Mouse (Mus musculus) kidney, adult 2 months (tissue): ENCODE results near the gene Hist2h3c1. TPM values are rescaled to one million over a fixed set of nuclear protein-coding genes. Genes with fewer than 3 reads are reported as not detected.
"Not testable (repeated sequence)": the region's sequence is repeated elsewhere in the genome, so short reads cannot be mapped to it uniquely, and the experiment has no call there.

Experiments used
- DNase-seq: peaks from one replicate; pipeline ENCODE4 v3.0.0; 2021
- H3K27ac ChIP-seq: fragments of 200-500 bp; 2 replicates; pipeline ENCODE4 v1.5.1; 2012; ENCODE audit warnings: low read depth, low read length, control low read depth, inconsistent platforms; ENCODE audit not compliant: insufficient read depth
- H3K27me3 ChIP-seq: fragments of 200-500 bp; replicated peaks from 2 replicates; pipeline ENCODE4 v1.6.1; 2012; ENCODE audit warnings: mild to moderate bottlenecking, moderate library complexity, low read length, inconsistent platforms; ENCODE audit not compliant: control insufficient read depth, insufficient read depth
- H3K36me3 ChIP-seq: fragments of 200-500 bp; 2 replicates; pipeline ENCODE4 v1.6.1; 2012; ENCODE audit warnings: mild to moderate bottlenecking, moderate library complexity, low read length, inconsistent platforms; ENCODE audit not compliant: control insufficient read depth, insufficient read depth
- H3K4me1 ChIP-seq: fragments of 200-500 bp; 2 replicates; pipeline ENCODE4 v1.6.1; 2011; ENCODE audit warnings: low read length; ENCODE audit not compliant: control insufficient read depth, insufficient read depth
- H3K4me3 ChIP-seq: fragments of 200-500 bp; 2 replicates; pipeline ENCODE4 v1.5.1; 2011; ENCODE audit warnings: mild to moderate bottlenecking, low read depth, low read length, control low read depth; ENCODE audit not compliant: insufficient read depth
- CTCF ChIP-seq: fragments of 200-500 bp; conservative IDR thresholded peaks from 2 replicates; pipeline ENCODE4 v1.5.1; 2011; ENCODE audit warnings: low read depth, mild to moderate bottlenecking, control low read depth, low read length, moderate library complexity, mixed read lengths; ENCODE audit not compliant: insufficient read depth, insufficient read length
- POLR2A ChIP-seq: fragments of 200-500 bp; IDR thresholded peaks from one replicate; pipeline ENCODE4 v1.6.1; 2011; ENCODE audit warnings: low read depth, low read length, control low read depth
- WGBS: fragments of 180-500 bp; shearing (Covaris S2); methylation state at CpG from one replicate; pipeline ENCODE4 v1.1.7; 2018; 5-methylcytosine and 5-hydroxymethylcytosine counted together
- polyA plus RNA-seq: library from polyadenylated mRNA; depleted of rRNA; stranded (reverse); fragments of >200 nt; gene quantifications from 2 replicates; pipeline ENCODE4 v1.2.3, GENCODE M21; 2012; rRNA removed

The Hist2h3c1 gene
- polyA plus RNA-seq, 1 experiment, result not detected

- no peak for DNase-seq
- WGBS, result 64% methylated on average over 6 of the region's 6 CpGs
- Histone ChIP-seq H3K4me3 (no peak overlapping the region), H3K4me1 (0 out of 2 replicates have a peak, but pooled peaks cover 3% of the 10 kb centered on the region), H3K27ac (no peak overlapping the region), H3K36me3 (no peaks in the 10 kb centered on the region), H3K27me3 (no peaks in the 10 kb centered on the region)
- TF ChIP-seq CTCF, result no peak
- TF ChIP-seq POLR2A, result no peak
Measured at GRCm38 (mm10) chr3:96280660-96281059, 34.2 kb downstream of the Hist2h3c1 start.

DNA sequence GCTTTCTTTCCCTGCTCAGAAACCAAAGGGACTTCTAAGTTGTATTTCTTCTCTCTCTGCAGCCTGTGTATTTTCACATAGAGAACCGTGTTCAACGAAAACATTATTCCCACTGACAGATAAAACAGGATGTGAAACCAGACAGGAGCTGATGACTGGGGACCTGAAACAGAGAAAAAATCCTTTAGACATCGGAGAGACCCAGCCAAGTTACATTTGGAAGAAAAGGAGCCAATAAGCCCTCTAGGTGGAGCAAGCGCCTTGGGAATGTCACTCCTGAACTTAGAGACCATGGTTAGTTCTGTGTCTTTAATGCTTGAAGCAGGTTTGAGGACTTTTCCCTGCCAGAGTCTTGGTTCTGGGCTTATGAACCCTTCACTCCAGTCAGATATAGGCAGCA is 38.0 kb downstream of the Hist2h3c1 start:
- peak; percentile 41 for DNase-seq
- no peak overlapping the region for H3K4me3 ChIP-seq
- no peaks in the 10 kb centered on the region for H3K36me3 ChIP-seq
- H3K27me3 ChIP-seq, result no peaks in the 10 kb centered on the region
- H3K4me1 ChIP-seq, result no peaks in the 10 kb centered on the region
- H3K27ac ChIP-seq, result no peak overlapping the region
- TF ChIP-seq POLR2A (no peak), CTCF (peak; percentile 34; the same call in 1 of the 2 replicates)
- 16% methylated on average over 4 of the region's 4 CpGs for whole genome bisulfite sequencing

DNA sequence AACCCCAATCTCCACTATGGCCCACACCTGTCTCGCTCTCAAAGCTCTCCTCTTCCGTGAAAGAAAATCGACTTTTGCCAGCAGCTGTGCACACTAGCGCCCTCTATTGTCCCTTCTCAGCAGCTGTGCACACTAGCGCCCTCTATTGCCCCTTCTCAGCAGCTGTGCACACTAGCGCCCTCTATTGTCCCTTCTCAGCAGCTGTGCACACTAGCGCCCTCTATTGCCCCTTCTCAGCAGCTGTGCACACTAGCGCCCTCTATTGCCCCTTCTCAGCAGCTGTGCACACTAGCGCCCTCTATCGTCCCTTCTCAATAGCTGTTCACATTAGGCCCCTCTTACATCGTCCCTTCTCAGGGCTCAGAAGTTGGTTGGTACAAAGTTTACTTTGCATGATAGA is 40.8 kb downstream of the Hist2h3c1 start:
- not testable (repeated sequence) for H3K4me1 ChIP-seq, DNase-seq, H3K27ac ChIP-seq, H3K27me3 ChIP-seq, H3K36me3 ChIP-seq, H3K4me3 ChIP-seq
- WGBS, result 87% methylated on average over 11 of the region's 11 CpGs
- peak; percentile 64 for TF ChIP-seq CTCF

GRCm38 (mm10) chr3:96289201-96289600 is 42.7 kb downstream of the Hist2h3c1 start:
- no peaks in the 10 kb centered on the region for H3K4me1 ChIP-seq
- no peak overlapping the region for H3K27ac ChIP-seq
- no peak for DNase-seq
- H3K4me3 ChIP-seq, result no peak overlapping the region
- no peaks in the 10 kb centered on the region for H3K27me3 ChIP-seq
- 77% methylated on average over 3 of the region's 3 CpGs for WGBS
- TF ChIP-seq CTCF (no peak), POLR2A (no peak)
- no peaks in the 10 kb centered on the region for H3K36me3 ChIP-seq

GRCm38 (mm10) chr3:96290727-96291126 is 44.2 kb downstream of the Hist2h3c1 start:
- not testable (repeated sequence) for H3K27ac ChIP-seq, DNase-seq, H3K4me3 ChIP-seq, H3K27me3 ChIP-seq, H3K4me1 ChIP-seq, H3K36me3 ChIP-seq
- 88% methylated on average over 3 of the region's 3 CpGs for WGBS

DNA sequence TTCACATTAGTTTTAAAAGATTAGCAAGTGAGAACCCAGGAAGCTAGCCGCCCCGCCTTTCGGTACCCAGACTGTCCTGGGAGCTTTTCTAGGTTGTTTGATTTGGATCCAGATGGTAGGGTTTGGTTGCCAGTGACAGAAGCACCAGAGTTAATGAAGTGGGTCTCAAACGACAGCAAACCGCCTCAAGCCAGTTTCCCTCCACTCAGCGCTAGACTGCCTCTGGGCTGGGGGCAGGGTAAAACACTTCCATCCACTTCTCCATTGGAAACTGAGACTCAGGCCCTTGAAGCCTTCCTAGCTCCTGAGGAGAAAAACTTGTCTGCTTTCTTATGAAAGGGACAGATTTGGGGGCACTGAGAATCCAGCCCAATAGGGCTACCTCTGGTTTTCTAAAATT is 46.2 kb downstream of the Hist2h3c1 start:
- Histone ChIP-seq H3K4me1 (no peaks in the 10 kb centered on the region), H3K27me3 (no peaks in the 10 kb centered on the region; the same call in 1 of the 2 replicates), H3K36me3 (no peaks in the 10 kb centered on the region), H3K4me3 (no peak overlapping the region), H3K27ac (no peak overlapping the region)
- TF ChIP-seq CTCF (no peak), POLR2A (no peak)
- no peak for DNase-seq
- WGBS, result 48% methylated on average over 6 of the region's 6 CpGs

GRCm38 (mm10) chr3:96293368-96293767 is 46.9 kb downstream of the Hist2h3c1 start:
- Histone ChIP-seq H3K36me3 (no peaks in the 10 kb centered on the region), H3K4me1 (no peaks in the 10 kb centered on the region), H3K4me3 (no peak overlapping the region), H3K27me3 (no peaks in the 10 kb centered on the region; the same call in 1 of the 2 replicates), H3K27ac (no peak overlapping the region)
- DNase-seq, result no peak
- 60% methylated on average over 5 of the region's 5 CpGs for WGBS
- no peak for TF ChIP-seq CTCF
- no peak for TF ChIP-seq POLR2A

- H3K4me1 ChIP-seq, result no peaks in the 10 kb centered on the region
- DNase-seq, result peak; percentile 14
- WGBS, result 73% methylated on average over 4 of the region's 4 CpGs
- no peak within 1 kb of the TSS for H3K27ac ChIP-seq
- H3K4me3 ChIP-seq, result no peak within 1 kb of the TSS
- TF ChIP-seq CTCF (no peak), POLR2A (no peak)
- H3K36me3 ChIP-seq, result no peaks in the 10 kb centered on the region
- no peaks in the 10 kb centered on the region; the same call in 1 of the 2 replicates for H3K27me3 ChIP-seq
Measured at GRCm38 (mm10) chr3:96293787-96294186, 47.3 kb downstream of the Hist2h3c1 start, which contains the start of gene Fcgr1. Gene Fcgr1 (minus strand): TSS chr3:96293969.

Other genes starting within 250 kb of the Hist2h3c1 start
- gene Vps45, start 188.2 kb upstream of the Hist2h3c1 start, polyA plus RNA-seq, result 6.7 and 7.9 TPM in 2 replicates
- 10.1 and 15.0 TPM in 2 replicates for gene Otud7b, start 142.2 kb upstream of the Hist2h3c1 start, polyA plus RNA-seq
- 56.8 and 65.7 TPM in 2 replicates for gene Mtmr11, start 84.7 kb upstream of the Hist2h3c1 start, polyA plus RNA-seq
- 52.6 and 57.3 TPM in 2 replicates for gene Sf3b4, start 74.4 kb upstream of the Hist2h3c1 start, polyA plus RNA-seq
- 20.8 and 27.3 TPM in 2 replicates for gene Sv2a, start 65.5 kb upstream of the Hist2h3c1 start, polyA plus RNA-seq
- gene Bola1, start 27.0 kb upstream of the Hist2h3c1 start, polyA plus RNA-seq, result 67.8 and 79.8 TPM in 2 replicates
- gene Hist2h2ab, start 26.8 kb upstream of the Hist2h3c1 start, polyA plus RNA-seq, result 0.66 and 1.7 TPM in 2 replicates
- gene Hist2h2ac, start 25.8 kb upstream of the Hist2h3c1 start, polyA plus RNA-seq, result 3.7 and 6.3 TPM in 2 replicates
- 5.1 and 6.0 TPM in 2 replicates for gene Hist2h2be, start 25.6 kb upstream of the Hist2h3c1 start, polyA plus RNA-seq
- gene Hist2h3c2, start 7.6 kb upstream of the Hist2h3c1 start, polyA plus RNA-seq, result 8.6 and 12.9 TPM in 2 replicates
- gene Hist2h2aa2, start 6.4 kb upstream of the Hist2h3c1 start, polyA plus RNA-seq, result 162 and 196 TPM in 2 replicates
- 285 and 388 TPM in 2 replicates for gene Hist2h2aa1, start 1.2 kb upstream of the Hist2h3c1 start, polyA plus RNA-seq
- gene Hist2h4, start 16.6 kb downstream of the Hist2h3c1 start, polyA plus RNA-seq, result 1.5 and 2.7 TPM in 2 replicates
- 10.1 and 14.1 TPM in 2 replicates for gene Hist2h3b, start 22.0 kb downstream of the Hist2h3c1 start, polyA plus RNA-seq
- 0.97 and 1.1 TPM in 2 replicates for gene Hist2h2bb, start 23.1 kb downstream of the Hist2h3c1 start, polyA plus RNA-seq
- gene Fcgr1, start 47.3 kb downstream of the Hist2h3c1 start, polyA plus RNA-seq, result 1.3 TPM in 2 replicates
- 0.08 and 0.14 TPM in 2 replicates for gene BC107364, start 205.6 kb downstream of the Hist2h3c1 start, polyA plus RNA-seq